Mouse (Mus musculus) lung, postnatal 0 days (tissue): ENCODE measurements around the gene Dguok. TPM values are rescaled to one million over a fixed set of nuclear protein-coding genes. Genes with fewer than 3 reads are reported as not detected.

Experiments
- ATAC-seq: fragments of 200-750 bp; cut with Nextera tagmentation; 2 replicates; pipeline ENCODE4 v1.8.0; 2017; ENCODE audit warnings: moderate library complexity
- DNase-seq: peaks from one replicate; pipeline ENCODE4 v3.0.0-alpha.2; 2016; ENCODE audit warnings: low spot score
- H3K27ac ChIP-seq: fragments of 300-500 bp; sonication (generic); 2 replicates; pipeline ENCODE4 v1.5.1; 2014; ENCODE audit warnings: antibody characterized with exemption, mild to moderate bottlenecking, low read length, mixed read lengths
- H3K27me3 ChIP-seq: fragments of 300-500 bp; sonication (generic); replicated peaks from 2 replicates; pipeline ENCODE4 v1.6.1; 2014; ENCODE audit warnings: low read length, mixed read lengths; ENCODE audit not compliant: insufficient read depth
- H3K36me3 ChIP-seq: fragments of 300-500 bp; sonication (generic); 2 replicates; pipeline ENCODE4 v1.6.1; 2014; ENCODE audit warnings: low read length, mixed read lengths; ENCODE audit not compliant: insufficient read depth
- H3K4me1 ChIP-seq: fragments of 300-500 bp; sonication (generic); 2 replicates; pipeline ENCODE4 v1.6.1; 2014; ENCODE audit warnings: antibody characterized with exemption, low read depth, low read length, mixed read lengths; ENCODE audit not compliant: insufficient read depth
- H3K4me2 ChIP-seq: fragments of 300-500 bp; sonication (generic); replicated peaks from 2 replicates; pipeline ENCODE4 v1.6.1; 2014; ENCODE audit warnings: low read depth, mild to moderate bottlenecking, low read length, moderate library complexity, mixed read lengths
- H3K4me3 ChIP-seq: fragments of 300-500 bp; sonication (generic); 2 replicates; pipeline ENCODE4 v1.5.1; 2014; ENCODE audit warnings: low read depth, low read length
- H3K9ac ChIP-seq: fragments of 300-500 bp; sonication (generic); replicated peaks from 2 replicates; pipeline ENCODE4 v1.6.1; 2014; ENCODE audit warnings: low read depth, mild to moderate bottlenecking
- H3K9me3 ChIP-seq: fragments of 300-500 bp; sonication (generic); 2 replicates; pipeline ENCODE4 v1.6.1; 2016; ENCODE audit warnings: low read length, mixed read lengths
- CTCF ChIP-seq: IDR thresholded peaks from 2 replicates; pipeline ENCODE4 v1.5.1; 2016; ENCODE audit warnings: antibody characterized with exemption, mild to moderate bottlenecking
- EP300 ChIP-seq: IDR thresholded peaks from 2 replicates; pipeline ENCODE4 v1.6.1; 2016; ENCODE audit warnings: antibody characterized with exemption, mild to moderate bottlenecking, control low read depth
- WGBS: fragments of 180-500 bp; shearing (Covaris S2); extraction: QIAGEN DNeasy Blood & Tissue Kit; methylation state at CpG from one replicate; pipeline ENCODE4 v1.1.7; 2014; 5-methylcytosine and 5-hydroxymethylcytosine counted together
- polyA plus RNA-seq: library from polyadenylated mRNA; unstranded; fragments of >200 nt; fragmentation: Nextera tagmentation; extraction: Ambion mirVana; gene quantifications from 2 replicates; pipeline ENCODE4 v1.2.1, GENCODE M21; 2015

Dguok gene
- polyA plus RNA-seq, 1 experiment from 2014 or later, result 71.8 TPM

- peaks cover 41% of the 10 kb centered on the region for H3K4me1 ChIP-seq
- no peaks in the 10 kb centered on the region for H3K27me3 ChIP-seq
- peak overlapping the region; percentile 68 for H3K4me3 ChIP-seq
- H3K9me3 ChIP-seq, result no peaks in the 10 kb centered on the region
- peak overlapping the region; percentile 77 for H3K4me2 ChIP-seq
- 69% methylated on average over 3 of the region's 3 CpGs for WGBS
- peak overlapping the region; percentile 20; the same call in 1 of the 2 replicates for H3K27ac ChIP-seq
- no peak overlapping the region for H3K9ac ChIP-seq
- no peak for TF ChIP-seq CTCF
- TF ChIP-seq EP300, result no peak
- 0 out of 2 replicates have a peak, but pooled peaks cover 2% of the 10 kb centered on the region for H3K36me3 ChIP-seq
- ATAC-seq (no peak), DNase-seq (no peak)
Measured at GRCm38 (mm10) chr6:83440197-83440509, 66.6 kb downstream of the Dguok start.

GRCm38 (mm10) chr6:83439781-83440180, 67.0 kb downstream of the Dguok start:
- Histone ChIP-seq H3K4me3 (peak overlapping the region; percentile 68; the same call in 1 of the 2 replicates), H3K27me3 (no peaks in the 10 kb centered on the region), H3K36me3 (no peaks in the 10 kb centered on the region), H3K27ac (peak overlapping the region; percentile 20; the same call in 1 of the 2 replicates), H3K4me1 (peaks cover 39% of the 10 kb centered on the region), H3K9me3 (no peaks in the 10 kb centered on the region), H3K9ac (no peak overlapping the region), H3K4me2 (peak overlapping the region; percentile 77)
- TF ChIP-seq EP300 (no peak), CTCF (no peak)
- ATAC-seq (no peak), DNase-seq (no peak)
- 52% methylated on average over 5 of the region's 5 CpGs for WGBS

- DNase-seq (no peak), ATAC-seq (no peak)
- Histone ChIP-seq H3K9me3 (no peaks in the 10 kb centered on the region), H3K27ac (peak overlapping the region; percentile 20; the same call in 1 of the 2 replicates), H3K27me3 (no peaks in the 10 kb centered on the region), H3K9ac (no peak overlapping the region), H3K4me3 (no peak overlapping the region), H3K4me1 (peaks cover 34% of the 10 kb centered on the region), H3K4me2 (peak overlapping the region; percentile 77), H3K36me3 (no peaks in the 10 kb centered on the region)
- 78% methylated on average over 13 of the region's 13 CpGs for WGBS
- TF ChIP-seq CTCF (no peak), EP300 (no peak)
Measured at GRCm38 (mm10) chr6:83439119-83439767, 67.5 kb downstream of the Dguok start.

GRCm38 (mm10) chr6:83438584-83438983, 68.2 kb downstream of the Dguok start:
- ATAC-seq, result no peak
- Histone ChIP-seq H3K4me3 (no peak overlapping the region), H3K4me1 (peaks cover 32% of the 10 kb centered on the region), H3K36me3 (no peaks in the 10 kb centered on the region), H3K27ac (no peak overlapping the region), H3K9me3 (no peaks in the 10 kb centered on the region), H3K9ac (no peak overlapping the region), H3K4me2 (0 out of 2 replicates have a peak overlapping the region, but pooled peaks have one; percentile 77), H3K27me3 (no peaks in the 10 kb centered on the region)
- no peak for TF ChIP-seq EP300
- TF ChIP-seq CTCF, result no peak
- no peak for DNase-seq
- 81% methylated on average over 3 of the region's 3 CpGs for WGBS

GRCm38 (mm10) chr6:83437802-83438201, 69.0 kb downstream of the Dguok start:
- Histone ChIP-seq H3K27me3 (no peaks in the 10 kb centered on the region), H3K9ac (no peak overlapping the region), H3K4me1 (peaks cover 28% of the 10 kb centered on the region), H3K9me3 (no peaks in the 10 kb centered on the region), H3K27ac (no peak overlapping the region), H3K4me2 (no peak overlapping the region), H3K36me3 (no peaks in the 10 kb centered on the region), H3K4me3 (no peak overlapping the region)
- WGBS, result 51% methylated on average over 3 of the region's 3 CpGs
- DNase-seq, result no peak
- TF ChIP-seq EP300 (no peak), CTCF (no peak)
- ATAC-seq, result no peak

- Histone ChIP-seq H3K4me3 (no peak overlapping the region), H3K27ac (no peak overlapping the region), H3K4me2 (no peak overlapping the region), H3K27me3 (no peaks in the 10 kb centered on the region), H3K9me3 (no peaks in the 10 kb centered on the region), H3K9ac (no peak overlapping the region), H3K36me3 (no peaks in the 10 kb centered on the region), H3K4me1 (peaks cover 23% of the 10 kb centered on the region)
- DNase-seq (no peak), ATAC-seq (no peak)
- 83% methylated on average over 3 of the region's 3 CpGs for WGBS
- TF ChIP-seq EP300, result no peak
- TF ChIP-seq CTCF, result no peak
Measured at GRCm38 (mm10) chr6:83437225-83437624, 69.5 kb downstream of the Dguok start.
